Mouse (Mus musculus): ENCODE results near the gene Prss2.

- no peak for TF ChIP-seq POLR2A (IDR thresholded peaks at IDR 0.05; ENCODE audit: low read depth, low read length)
- no peak for TF ChIP-seq CTCF (IDR thresholded peaks at IDR 0.05; ENCODE audit: extremely low read depth, insufficient read length, insufficient replicate concordance, low read depth, low read length)
These were observed 11.2 kb downstream of the Prss2 start for GRCm38 (mm10) chr6:41532687-41533284.
